Mouse (Mus musculus) stomach, embryonic 15.5 days (tissue): ENCODE results near the gene Gm20388. TPM values are rescaled to one million over a fixed set of nuclear protein-coding genes. Genes with fewer than 3 reads are reported as not detected.
A peak's percentile ranks its signal among the peaks of the same experiment; 100 is the strongest.

ENCODE experiments used
- ATAC-seq: fragments of 200-750 bp; cut with Nextera tagmentation; 2 replicates; pipeline ENCODE4 v1.8.0; 2017; ENCODE audit warnings: low read depth, moderate number of reproducible peaks, moderate TSS enrichment; ENCODE audit not compliant: insufficient read depth, low FRiP score
- H3K27ac ChIP-seq: fragments of 300-500 bp; sonication (generic); 2 replicates; pipeline ENCODE4 v1.5.1; 2015; ENCODE audit warnings: mild to moderate bottlenecking, inconsistent platforms
- H3K27me3 ChIP-seq: fragments of 300-500 bp; sonication (generic); replicated peaks from 2 replicates; pipeline ENCODE4 v1.6.1; 2015; ENCODE audit warnings: inconsistent platforms
- H3K36me3 ChIP-seq: fragments of 300-500 bp; sonication (generic); 2 replicates; pipeline ENCODE4 v1.6.1; 2015; ENCODE audit warnings: inconsistent platforms
- H3K4me1 ChIP-seq: fragments of 300-500 bp; sonication (generic); 2 replicates; pipeline ENCODE4 v1.6.1; 2015; ENCODE audit warnings: inconsistent platforms
- H3K4me2 ChIP-seq: fragments of 300-500 bp; sonication (generic); 2 replicates; pipeline ENCODE4 v1.6.1; 2015; ENCODE audit warnings: mild to moderate bottlenecking, inconsistent platforms
- H3K4me3 ChIP-seq: fragments of 300-500 bp; sonication (generic); replicated peaks from 2 replicates; pipeline ENCODE4 v1.5.1; 2015; ENCODE audit warnings: inconsistent platforms
- H3K9ac ChIP-seq: fragments of 300-500 bp; sonication (generic); 2 replicates; pipeline ENCODE4 v1.6.1; 2015; ENCODE audit warnings: inconsistent platforms
- H3K9me3 ChIP-seq: fragments of 300-500 bp; sonication (generic); 2 replicates; pipeline ENCODE4 v1.6.1; 2016; ENCODE audit warnings: inconsistent platforms
- WGBS: fragments of 180-500 bp; shearing (Covaris S2); methylation state at CpG from one replicate; pipeline ENCODE4 v1.1.7; 2015; 5-methylcytosine and 5-hydroxymethylcytosine counted together
- polyA plus RNA-seq: library from polyadenylated mRNA; unstranded; fragments of >200 nt; fragmentation: Nextera tagmentation; extraction: Ambion mirVana; gene quantifications from 2 replicates; pipeline ENCODE4 v1.2.1, GENCODE M21; 2015

The Gm20388 gene
- polyA plus RNA-seq, 1 experiment from 2014 or later, result not detected

DNA sequence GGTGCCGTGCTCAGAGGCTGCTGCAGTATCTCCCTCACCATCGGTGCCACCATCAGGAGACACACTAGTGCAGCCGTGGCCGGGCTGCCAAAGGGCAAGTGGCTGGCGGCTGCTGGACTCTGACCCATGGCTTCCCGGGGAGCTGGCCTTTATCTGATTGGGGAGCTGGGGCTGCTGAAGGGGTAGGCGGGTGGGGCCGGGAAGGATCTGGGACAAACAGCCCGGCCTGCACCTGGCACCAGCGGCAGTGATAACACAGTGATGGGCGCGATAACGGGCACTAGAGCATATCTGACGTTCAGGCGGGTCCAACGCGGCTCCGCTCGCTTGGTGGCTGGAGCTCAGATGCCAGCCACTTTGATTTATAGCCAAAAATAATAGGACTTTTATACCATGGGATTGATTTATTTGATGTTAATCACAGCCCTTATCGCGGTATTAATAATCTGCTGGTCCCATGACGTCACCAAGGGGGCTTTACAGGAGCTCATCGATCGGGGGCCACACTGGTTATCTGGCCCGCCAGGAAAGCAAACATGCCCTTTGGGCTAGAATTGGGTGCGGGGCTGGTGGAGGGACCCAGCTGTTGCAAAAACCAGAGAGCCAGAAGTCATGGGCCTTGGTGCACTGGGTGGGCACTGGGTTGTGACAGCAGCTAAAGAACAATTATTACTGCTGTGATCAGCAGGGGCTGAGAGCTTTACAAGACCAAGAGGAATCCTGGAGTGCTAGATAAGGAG is 2396.2 kb downstream of the Gm20388 start:
- Histone ChIP-seq H3K9me3 (no peaks in the 10 kb centered on the region), H3K27me3 (no peaks in the 10 kb centered on the region), H3K27ac (peak overlapping the region; percentile 51), H3K4me2 (no peak overlapping the region), H3K36me3 (0 out of 2 replicates have a peak, but pooled peaks cover 3% of the 10 kb centered on the region), H3K4me3 (no peak overlapping the region), H3K4me1 (peaks cover 50% of the 10 kb centered on the region), H3K9ac (no peak overlapping the region)
- peak; percentile 49; the same call in 1 of the 2 replicates for ATAC-seq
- 57% methylated on average over 26 of the region's 26 CpGs for WGBS

GRCm38 (mm10) chr8:122307836-122308235 is 2397.2 kb downstream of the Gm20388 start:
- ATAC-seq, result no peak
- Histone ChIP-seq H3K4me3 (no peak overlapping the region), H3K27ac (no peak overlapping the region), H3K36me3 (0 out of 2 replicates have a peak, but pooled peaks cover 3% of the 10 kb centered on the region), H3K9ac (no peak overlapping the region), H3K4me1 (peaks cover 49% of the 10 kb centered on the region), H3K9me3 (no peaks in the 10 kb centered on the region), H3K27me3 (no peaks in the 10 kb centered on the region), H3K4me2 (no peak overlapping the region)
- 79% methylated on average over 8 of the region's 8 CpGs for WGBS

DNA sequence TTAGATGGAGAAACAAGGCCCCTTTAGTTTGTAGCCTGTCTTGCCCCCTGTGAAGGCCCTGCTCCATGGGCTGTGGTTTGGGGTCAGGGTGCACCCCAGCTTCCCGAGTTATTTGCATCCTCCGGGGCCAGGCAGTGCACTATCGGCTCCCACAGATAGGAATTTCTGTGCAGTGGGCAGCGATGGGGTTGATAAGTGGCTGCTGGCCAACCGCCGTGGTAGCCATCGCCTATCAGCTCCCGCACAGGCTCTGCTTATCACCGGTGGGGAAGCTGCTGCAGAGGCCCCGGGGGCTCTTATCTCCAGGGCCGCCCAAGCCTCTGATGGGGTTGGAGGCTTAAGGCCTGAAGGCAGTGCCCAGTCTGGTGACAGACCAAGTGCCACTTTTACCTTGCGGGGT is 2398.6 kb downstream of the Gm20388 start:
- H3K4me1 ChIP-seq, result peaks cover 54% of the 10 kb centered on the region
- 0 out of 2 replicates have a peak, but pooled peaks cover 3% of the 10 kb centered on the region for H3K36me3 ChIP-seq
- no peak overlapping the region for H3K4me3 ChIP-seq
- no peak overlapping the region for H3K27ac ChIP-seq
- 0 out of 2 replicates have a peak overlapping the region, but pooled peaks have one; percentile 2 for H3K4me2 ChIP-seq
- WGBS, result 41% methylated on average over 12 of the region's 12 CpGs
- H3K27me3 ChIP-seq, result no peaks in the 10 kb centered on the region
- H3K9me3 ChIP-seq, result no peaks in the 10 kb centered on the region
- H3K9ac ChIP-seq, result no peak overlapping the region
- peak; percentile 81 for ATAC-seq

GRCm38 (mm10) chr8:122311115-122311514 is 2400.5 kb downstream of the Gm20388 start:
- H3K9ac ChIP-seq, result no peak overlapping the region
- no peak overlapping the region for H3K4me2 ChIP-seq
- 74% methylated on average over 2 of the region's 2 CpGs for WGBS
- H3K27ac ChIP-seq, result no peak overlapping the region
- ATAC-seq, result no peak
- H3K36me3 ChIP-seq, result 0 out of 2 replicates have a peak, but pooled peaks cover 3% of the 10 kb centered on the region
- H3K4me3 ChIP-seq, result no peak overlapping the region
- H3K9me3 ChIP-seq, result no peaks in the 10 kb centered on the region
- H3K4me1 ChIP-seq, result peaks cover 56% of the 10 kb centered on the region
- no peaks in the 10 kb centered on the region for H3K27me3 ChIP-seq

DNA sequence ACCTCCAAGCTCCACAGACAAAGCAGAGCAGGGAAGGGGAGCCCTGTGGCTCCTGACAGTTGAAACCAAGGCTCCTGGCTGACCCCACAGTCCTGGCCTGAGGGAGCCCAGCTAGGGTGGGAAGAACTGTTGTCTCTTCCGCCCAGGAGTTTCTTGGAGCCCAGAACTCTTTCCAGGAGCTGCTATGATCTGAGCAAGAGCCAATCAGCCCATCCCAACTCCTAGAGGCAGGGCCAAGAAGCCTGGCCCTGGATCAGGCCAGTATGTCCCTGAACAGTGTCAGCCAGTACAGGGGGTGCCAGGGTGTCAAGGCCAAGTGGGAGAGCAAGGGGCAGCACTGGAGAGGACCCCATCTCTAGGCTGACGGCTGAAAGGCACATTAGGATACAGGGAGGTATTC is 2401.9 kb downstream of the Gm20388 start:
- Histone ChIP-seq H3K27ac (peak overlapping the region; percentile 23; the same call in 1 of the 2 replicates), H3K27me3 (no peaks in the 10 kb centered on the region), H3K9me3 (no peaks in the 10 kb centered on the region), H3K36me3 (0 out of 2 replicates have a peak, but pooled peaks cover 3% of the 10 kb centered on the region), H3K4me2 (no peak overlapping the region), H3K9ac (no peak overlapping the region), H3K4me1 (peaks cover 57% of the 10 kb centered on the region), H3K4me3 (no peak overlapping the region)
- ATAC-seq, result no peak
- WGBS, result 65% methylated on average over 2 of the region's 2 CpGs

GRCm38 (mm10) chr8:122313310-122313709 is 2402.7 kb downstream of the Gm20388 start:
- Histone ChIP-seq H3K27ac (peak overlapping the region; percentile 28; the same call in 1 of the 2 replicates), H3K27me3 (no peaks in the 10 kb centered on the region), H3K4me3 (no peak overlapping the region), H3K4me2 (no peak overlapping the region), H3K4me1 (peaks cover 65% of the 10 kb centered on the region), H3K9me3 (no peaks in the 10 kb centered on the region), H3K36me3 (0 out of 2 replicates have a peak, but pooled peaks cover 3% of the 10 kb centered on the region), H3K9ac (no peak overlapping the region)
- peak; percentile 40; the same call in 1 of the 2 replicates for ATAC-seq
- WGBS, result 35% methylated on average over 12 of the region's 12 CpGs

DNA sequence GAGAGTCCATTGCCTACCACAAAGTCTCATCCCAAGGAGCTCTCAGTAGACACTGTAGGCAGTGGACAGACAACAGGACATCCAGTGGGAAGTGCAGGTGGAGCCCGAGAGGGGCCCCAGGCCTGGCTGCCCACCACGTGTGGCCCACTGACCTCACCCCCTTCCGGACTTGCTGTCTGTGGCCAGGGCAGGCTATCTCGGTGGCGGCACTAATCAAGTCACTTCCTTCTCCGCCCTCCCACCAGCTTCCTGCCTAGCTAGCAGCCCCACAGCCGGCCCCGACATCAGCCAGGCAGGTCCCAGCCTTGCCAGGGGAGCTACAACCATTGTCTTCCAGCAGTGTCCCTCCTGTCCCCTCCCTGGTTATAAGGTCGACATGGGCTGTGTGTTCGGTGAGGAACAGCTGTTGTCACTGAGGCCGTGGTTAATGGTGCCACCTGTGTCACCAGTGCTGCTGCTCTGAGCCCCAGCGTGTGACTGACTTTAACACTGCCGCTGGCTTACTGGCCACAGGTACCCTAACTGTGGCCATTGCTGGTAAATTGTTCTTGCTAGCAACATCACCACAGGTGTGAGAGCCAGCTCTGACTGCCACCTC is 2404.4 kb downstream of the Gm20388 start:
- no peak overlapping the region for H3K9ac ChIP-seq
- H3K4me1 ChIP-seq, result peaks cover 68% of the 10 kb centered on the region
- H3K27ac ChIP-seq, result peak overlapping the region; percentile 59
- H3K36me3 ChIP-seq, result no peaks in the 10 kb centered on the region
- no peaks in the 10 kb centered on the region for H3K27me3 ChIP-seq
- 60% methylated on average over 13 of the region's 13 CpGs for WGBS
- H3K9me3 ChIP-seq, result no peaks in the 10 kb centered on the region
- no peak for ATAC-seq
- no peak overlapping the region for H3K4me3 ChIP-seq
- no peak overlapping the region for H3K4me2 ChIP-seq

DNA sequence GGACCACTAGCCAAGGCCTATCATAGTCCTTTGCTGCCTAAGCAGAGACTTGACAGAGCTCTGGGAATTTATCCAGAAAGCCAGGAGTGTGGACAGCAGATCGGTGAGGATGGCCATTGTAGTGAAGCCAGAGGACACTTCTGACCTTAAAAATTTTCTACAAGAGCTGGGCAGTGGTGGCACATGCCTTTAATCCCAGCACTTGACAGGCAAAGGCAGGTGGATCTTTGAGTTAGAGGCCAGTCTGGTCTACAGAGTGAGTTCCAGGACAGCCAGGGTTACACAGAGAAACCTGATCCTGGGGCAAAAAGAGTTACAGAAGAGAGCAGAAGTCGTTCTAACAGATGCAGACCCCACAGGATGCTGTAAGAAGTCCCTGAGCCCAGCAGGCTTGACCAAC is 2405.8 kb downstream of the Gm20388 start:
- Histone ChIP-seq H3K36me3 (no peaks in the 10 kb centered on the region), H3K4me1 (peaks cover 58% of the 10 kb centered on the region)
- ATAC-seq, result no peak

GRCm38 (mm10) chr8:122317918-122318475 is 2407.4 kb downstream of the Gm20388 start:
- Histone ChIP-seq H3K9ac (no peak overlapping the region), H3K4me2 (no peak overlapping the region), H3K27ac (peak overlapping the region; percentile 86), H3K27me3 (no peaks in the 10 kb centered on the region), H3K4me1 (peaks cover 62% of the 10 kb centered on the region), H3K4me3 (no peak overlapping the region), H3K36me3 (no peaks in the 10 kb centered on the region), H3K9me3 (no peaks in the 10 kb centered on the region)
- peak; percentile 18; the same call in 1 of the 2 replicates for ATAC-seq
- 37% methylated on average over 8 of the region's 8 CpGs for WGBS

More for the DNA sequence above, 2405.8 kb downstream of the Gm20388 start:
- Histone ChIP-seq H3K4me3 (no peak overlapping the region), H3K27me3 (no peaks in the 10 kb centered on the region), H3K27ac (peak overlapping the region; percentile 86; the same call in 1 of the 2 replicates), H3K9ac (no peak overlapping the region), H3K9me3 (no peaks in the 10 kb centered on the region), H3K4me2 (no peak overlapping the region)
- 50% methylated on average over 2 of the region's 2 CpGs for WGBS

GRCm38 (mm10) chr8:122319045-122319707 is 2408.5 kb downstream of the Gm20388 start:
- H3K9me3 ChIP-seq, result no peaks in the 10 kb centered on the region
- H3K4me2 ChIP-seq, result no peak overlapping the region
- H3K4me3 ChIP-seq, result no peak overlapping the region
- ATAC-seq, result no peak
- H3K4me1 ChIP-seq, result peaks cover 59% of the 10 kb centered on the region
- no peaks in the 10 kb centered on the region for H3K36me3 ChIP-seq
- H3K27me3 ChIP-seq, result no peaks in the 10 kb centered on the region
- WGBS, result 52% methylated on average over 11 of the region's 11 CpGs
- H3K27ac ChIP-seq, result peak overlapping the region; percentile 86
- no peak overlapping the region for H3K9ac ChIP-seq

GRCm38 (mm10) chr8:122319708-122320075 is 2409.1 kb downstream of the Gm20388 start:
- H3K9me3 ChIP-seq, result no peaks in the 10 kb centered on the region
- no peak overlapping the region for H3K4me3 ChIP-seq
- no peak overlapping the region for H3K9ac ChIP-seq
- no peaks in the 10 kb centered on the region for H3K27me3 ChIP-seq
- 52% methylated on average over 7 of the region's 7 CpGs for WGBS
- no peaks in the 10 kb centered on the region for H3K36me3 ChIP-seq
- no peak for ATAC-seq
- peaks cover 63% of the 10 kb centered on the region for H3K4me1 ChIP-seq
- H3K27ac ChIP-seq, result peak overlapping the region; percentile 86
- no peak overlapping the region for H3K4me2 ChIP-seq
